Mouse (Mus musculus) embryonic facial prominence, embryonic 12.5 days (tissue): ENCODE measurements around the gene Slc44a1. TPM values are rescaled to one million over a fixed set of nuclear protein-coding genes. Genes with fewer than 3 reads are reported as not detected.

Experiments
- ATAC-seq: fragments of 200-750 bp; cut with Nextera tagmentation; 2 replicates; pipeline ENCODE4 v1.8.0; 2017; ENCODE audit not compliant: insufficient number of reproducible peaks, insufficient read depth, low FRiP score, low TSS enrichment
- H3K27ac ChIP-seq: fragments of 300-500 bp; sonication (generic); 2 replicates; pipeline ENCODE4 v1.5.1; 2016; ENCODE audit warnings: mild to moderate bottlenecking
- H3K27me3 ChIP-seq: fragments of 300-500 bp; sonication (generic); 2 replicates; pipeline ENCODE4 v1.6.1; 2016; ENCODE audit warnings: mild to moderate bottlenecking, moderate library complexity
- H3K36me3 ChIP-seq: fragments of 300-500 bp; sonication (generic); 2 replicates; pipeline ENCODE4 v1.6.1; 2016; ENCODE audit warnings: mild to moderate bottlenecking
- H3K4me1 ChIP-seq: fragments of 300-500 bp; sonication (generic); 2 replicates; pipeline ENCODE4 v1.6.1; 2016
- H3K4me2 ChIP-seq: fragments of 300-500 bp; sonication (generic); replicated peaks from 2 replicates; pipeline ENCODE4 v1.6.1; 2016; ENCODE audit warnings: mild to moderate bottlenecking, moderate library complexity
- H3K4me3 ChIP-seq: fragments of 300-500 bp; sonication (generic); 2 replicates; pipeline ENCODE4 v1.5.1; 2016; ENCODE audit warnings: mild to moderate bottlenecking
- H3K9ac ChIP-seq: fragments of 300-500 bp; sonication (generic); 2 replicates; pipeline ENCODE4 v1.6.1; 2016; ENCODE audit warnings: mild to moderate bottlenecking, moderate library complexity
- H3K9me3 ChIP-seq: fragments of 300-500 bp; sonication (generic); 2 replicates; pipeline ENCODE4 v1.6.1; 2016; ENCODE audit warnings: mild to moderate bottlenecking, moderate library complexity
- WGBS: fragments of 180-500 bp; shearing (Covaris S2); methylation state at CpG from one replicate; pipeline ENCODE4 v1.1.7; 2016; 5-methylcytosine and 5-hydroxymethylcytosine counted together
- polyA plus RNA-seq: library from polyadenylated mRNA; unstranded; fragments of >200 nt; fragmentation: Nextera tagmentation; extraction: Ambion mirVana; gene quantifications from 2 replicates; pipeline ENCODE4 v1.2.1, GENCODE M21; 2016

Slc44a1 gene
- polyA plus RNA-seq, 1 experiment from 2014 or later, result 37.0 TPM

GRCm38 (mm10) chr4:53543421-53543820 lies 103.2 kb downstream of the Slc44a1 start:
- whole genome bisulfite sequencing, result 89% methylated on average over 8 of the region's 8 CpGs
- Histone ChIP-seq H3K4me3 (no peak overlapping the region), H3K27me3 (no peaks in the 10 kb centered on the region), H3K27ac (no peak overlapping the region), H3K36me3 (peaks cover 19% of the 10 kb centered on the region; the same call in 1 of the 2 replicates), H3K4me2 (no peak overlapping the region), H3K9me3 (no peaks in the 10 kb centered on the region), H3K4me1 (no peaks in the 10 kb centered on the region), H3K9ac (no peak overlapping the region)
- no peak for ATAC-seq

GRCm38 (mm10) chr4:53544889-53545288 lies 104.7 kb downstream of the Slc44a1 start:
- Histone ChIP-seq H3K9ac (no peak overlapping the region), H3K4me1 (no peaks in the 10 kb centered on the region), H3K4me3 (no peak overlapping the region), H3K27ac (no peak overlapping the region), H3K27me3 (no peaks in the 10 kb centered on the region), H3K36me3 (peaks cover 19% of the 10 kb centered on the region; the same call in 1 of the 2 replicates), H3K4me2 (no peak overlapping the region), H3K9me3 (no peaks in the 10 kb centered on the region)
- WGBS, result 89% methylated on average over 1 of the region's 1 CpGs
- ATAC-seq, result no peak

DNA sequence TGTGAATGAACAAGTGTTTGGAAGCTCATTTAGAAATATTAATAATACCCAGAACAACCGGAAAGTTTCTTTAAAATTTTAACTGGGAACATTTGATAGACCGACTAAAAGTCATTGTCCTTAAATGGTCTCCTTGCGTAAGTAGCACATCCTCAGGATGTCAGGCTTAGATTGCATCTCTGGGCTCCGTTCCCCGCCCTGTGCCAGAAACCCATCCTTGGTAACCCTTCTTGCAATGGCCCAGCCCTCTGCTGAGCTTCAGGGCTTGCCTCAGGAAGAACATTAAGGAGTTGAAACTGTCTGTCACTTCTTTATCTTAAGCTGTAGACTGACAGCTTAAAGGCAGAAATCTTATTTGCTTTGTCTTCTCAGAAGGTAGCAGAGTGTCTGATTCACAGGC lies 107.2 kb downstream of the Slc44a1 start:
- Histone ChIP-seq H3K27ac (no peak overlapping the region), H3K4me3 (no peak overlapping the region), H3K27me3 (no peaks in the 10 kb centered on the region), H3K9ac (no peak overlapping the region), H3K9me3 (no peaks in the 10 kb centered on the region), H3K36me3 (peaks cover 13% of the 10 kb centered on the region; the same call in 1 of the 2 replicates), H3K4me1 (no peaks in the 10 kb centered on the region), H3K4me2 (no peak overlapping the region)
- ATAC-seq, result no peak
- WGBS, result 94% methylated on average over 5 of the region's 5 CpGs

GRCm38 (mm10) chr4:53549375-53549774 lies 109.2 kb downstream of the Slc44a1 start:
- no peak overlapping the region for H3K4me2 ChIP-seq
- H3K36me3 ChIP-seq, result peaks cover 11% of the 10 kb centered on the region; the same call in 1 of the 2 replicates
- no peak overlapping the region for H3K4me3 ChIP-seq
- no peaks in the 10 kb centered on the region for H3K9me3 ChIP-seq
- 82% methylated on average over 4 of the region's 4 CpGs for WGBS
- no peak overlapping the region for H3K9ac ChIP-seq
- no peak for ATAC-seq
- H3K27ac ChIP-seq, result no peak overlapping the region
- H3K4me1 ChIP-seq, result peaks cover 4% of the 10 kb centered on the region; the same call in 1 of the 2 replicates
- H3K27me3 ChIP-seq, result no peaks in the 10 kb centered on the region

DNA sequence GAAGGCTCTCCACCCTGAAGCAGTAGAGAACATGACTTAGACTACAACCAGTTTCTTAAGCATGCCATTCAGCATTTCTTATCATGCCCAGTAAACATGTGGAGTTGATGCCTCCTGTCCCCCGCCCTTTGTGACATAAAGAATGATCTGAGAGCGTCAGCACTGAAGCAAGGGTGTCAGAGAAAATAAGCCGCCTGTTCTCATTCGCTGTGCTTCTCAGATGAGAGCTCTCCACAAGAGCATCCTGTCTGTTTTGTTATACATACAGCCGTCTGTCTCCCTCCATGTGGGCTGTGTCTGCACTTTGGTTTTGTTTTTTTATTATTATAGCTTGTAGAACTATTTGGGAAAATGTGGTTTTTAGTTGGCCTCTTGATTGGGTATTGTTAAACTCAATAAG lies 124.4 kb downstream of the Slc44a1 start:
- no peak overlapping the region for H3K27ac ChIP-seq
- no peaks in the 10 kb centered on the region for H3K9me3 ChIP-seq
- H3K36me3 ChIP-seq, result peaks cover 14% of the 10 kb centered on the region; the same call in 1 of the 2 replicates
- no peak for ATAC-seq
- H3K4me3 ChIP-seq, result no peak overlapping the region
- H3K4me1 ChIP-seq, result no peaks in the 10 kb centered on the region
- no peak overlapping the region for H3K9ac ChIP-seq
- no peaks in the 10 kb centered on the region for H3K27me3 ChIP-seq
- 76% methylated on average over 5 of the region's 5 CpGs for WGBS
- no peak overlapping the region for H3K4me2 ChIP-seq

- Histone ChIP-seq H3K4me2 (no peak overlapping the region), H3K9ac (no peak overlapping the region), H3K36me3 (peaks cover 5% of the 10 kb centered on the region; the same call in 1 of the 2 replicates), H3K4me1 (no peaks in the 10 kb centered on the region), H3K27me3 (no peaks in the 10 kb centered on the region), H3K4me3 (no peak overlapping the region), H3K27ac (no peak overlapping the region), H3K9me3 (no peaks in the 10 kb centered on the region)
- no peak for ATAC-seq
- 94% methylated on average over 1 of the region's 1 CpGs for WGBS
These were observed 126.9 kb downstream of the Slc44a1 start for GRCm38 (mm10) chr4:53567065-53567464.

- WGBS, result 77% methylated on average over 2 of the region's 2 CpGs
These were observed 135.3 kb downstream of the Slc44a1 start for GRCm38 (mm10) chr4:53575558-53575957.

DNA sequence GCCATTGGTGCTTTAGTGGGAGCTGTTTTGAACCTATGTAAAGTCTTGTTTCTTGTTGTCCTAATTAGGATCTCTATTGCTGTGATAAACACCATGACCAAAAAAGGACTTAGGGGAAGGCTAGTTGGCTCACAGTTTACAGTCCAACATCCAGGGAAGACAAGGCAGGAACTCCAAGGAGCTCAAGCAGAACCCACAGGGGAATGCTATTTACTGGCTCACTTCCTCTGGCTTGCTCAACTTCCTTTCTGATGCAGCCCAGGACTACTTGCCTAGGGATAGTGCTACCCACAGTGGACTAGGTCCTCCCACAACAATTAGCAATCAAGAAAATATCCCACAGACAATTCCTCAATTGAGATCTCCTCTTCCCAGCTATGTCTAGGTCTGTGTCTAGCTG lies 147.5 kb downstream of the Slc44a1 start:
- H3K9me3 ChIP-seq, result no peaks in the 10 kb centered on the region
- H3K36me3 ChIP-seq, result no peaks in the 10 kb centered on the region
- no peaks in the 10 kb centered on the region for H3K27me3 ChIP-seq
- ATAC-seq, result no peak
- H3K27ac ChIP-seq, result no peak overlapping the region
- H3K9ac ChIP-seq, result no peak overlapping the region
- no peak overlapping the region for H3K4me2 ChIP-seq
- H3K4me3 ChIP-seq, result no peak overlapping the region
- peaks cover 7% of the 10 kb centered on the region; the same call in 1 of the 2 replicates for H3K4me1 ChIP-seq

More at GRCm38 (mm10) chr4:53575558-53575957, 135.3 kb downstream of the Slc44a1 start:
- H3K27me3 ChIP-seq, result no peaks in the 10 kb centered on the region
- no peaks in the 10 kb centered on the region for H3K9me3 ChIP-seq
- no peaks in the 10 kb centered on the region for H3K4me1 ChIP-seq
- no peaks in the 10 kb centered on the region for H3K36me3 ChIP-seq
- H3K9ac ChIP-seq, result no peak overlapping the region
- H3K4me3 ChIP-seq, result no peak overlapping the region
- H3K4me2 ChIP-seq, result no peak overlapping the region
- H3K27ac ChIP-seq, result no peak overlapping the region
- no peak for ATAC-seq

DNA sequence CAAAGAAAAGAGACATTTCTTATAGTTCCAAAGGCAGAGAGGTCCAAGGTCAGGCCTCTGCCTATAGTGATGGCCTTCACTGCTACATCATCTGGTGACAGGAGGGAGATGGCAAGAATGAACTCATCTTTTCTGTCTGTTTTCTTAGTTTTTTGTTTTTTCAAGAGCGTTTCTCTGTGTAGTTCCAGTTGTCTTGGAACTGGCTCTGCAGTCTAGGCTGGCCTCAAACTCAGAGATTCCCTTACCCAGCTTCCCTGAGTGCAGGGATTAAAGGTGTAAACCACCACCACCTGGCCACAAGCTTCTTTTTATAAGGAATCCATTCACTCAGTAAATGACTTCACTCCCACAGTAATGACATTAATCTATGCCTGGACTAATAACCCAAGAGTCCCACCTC lies 148.7 kb downstream of the Slc44a1 start:
- no peak overlapping the region for H3K9ac ChIP-seq
- H3K27me3 ChIP-seq, result no peaks in the 10 kb centered on the region
- ATAC-seq, result no peak
- no peaks in the 10 kb centered on the region for H3K9me3 ChIP-seq
- no peak overlapping the region for H3K27ac ChIP-seq
- no peak overlapping the region for H3K4me3 ChIP-seq
- WGBS, result 81% methylated on average over 1 of the region's 1 CpGs
- no peak overlapping the region for H3K4me2 ChIP-seq
- no peaks in the 10 kb centered on the region for H3K36me3 ChIP-seq
- peaks cover 8% of the 10 kb centered on the region; the same call in 1 of the 2 replicates for H3K4me1 ChIP-seq

DNA sequence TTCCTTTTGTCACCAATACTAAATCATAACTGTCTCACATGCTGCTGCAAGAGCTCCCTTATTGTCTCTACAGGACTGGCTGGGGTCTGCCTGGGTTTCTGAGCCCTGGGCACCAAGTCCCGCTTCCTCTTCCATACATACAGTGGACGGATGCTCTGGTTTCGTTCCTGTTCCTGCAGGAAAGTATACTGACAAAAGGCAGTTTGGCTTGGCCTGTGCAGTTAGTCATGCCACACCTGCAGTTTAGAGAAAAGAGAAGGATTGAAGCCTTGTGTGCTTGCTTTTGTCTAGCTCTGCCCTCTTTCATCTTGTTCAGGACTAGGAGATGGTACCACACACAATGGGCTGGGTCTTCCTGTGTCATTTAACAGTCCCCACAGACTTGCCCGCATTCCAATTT lies 149.3 kb downstream of the Slc44a1 start:
- H3K36me3 ChIP-seq, result no peaks in the 10 kb centered on the region
- no peak overlapping the region for H3K27ac ChIP-seq
- no peak for ATAC-seq
- no peaks in the 10 kb centered on the region for H3K27me3 ChIP-seq
- peaks cover 8% of the 10 kb centered on the region; the same call in 1 of the 2 replicates for H3K4me1 ChIP-seq
- WGBS, result 83% methylated on average over 4 of the region's 4 CpGs
- H3K9ac ChIP-seq, result no peak overlapping the region
- no peak overlapping the region for H3K4me2 ChIP-seq
- no peak overlapping the region for H3K4me3 ChIP-seq
- H3K9me3 ChIP-seq, result no peaks in the 10 kb centered on the region

- H3K9ac ChIP-seq, result no peak overlapping the region
- whole genome bisulfite sequencing, result 73% methylated on average over 4 of the region's 4 CpGs
- peaks cover 8% of the 10 kb centered on the region; the same call in 1 of the 2 replicates for H3K4me1 ChIP-seq
- H3K27me3 ChIP-seq, result no peaks in the 10 kb centered on the region
- no peak overlapping the region for H3K27ac ChIP-seq
- no peaks in the 10 kb centered on the region for H3K36me3 ChIP-seq
- ATAC-seq, result no peak
- H3K4me3 ChIP-seq, result no peak overlapping the region
- no peak overlapping the region for H3K4me2 ChIP-seq
- H3K9me3 ChIP-seq, result no peaks in the 10 kb centered on the region
These were observed 149.9 kb downstream of the Slc44a1 start for GRCm38 (mm10) chr4:53590163-53590562.

DNA sequence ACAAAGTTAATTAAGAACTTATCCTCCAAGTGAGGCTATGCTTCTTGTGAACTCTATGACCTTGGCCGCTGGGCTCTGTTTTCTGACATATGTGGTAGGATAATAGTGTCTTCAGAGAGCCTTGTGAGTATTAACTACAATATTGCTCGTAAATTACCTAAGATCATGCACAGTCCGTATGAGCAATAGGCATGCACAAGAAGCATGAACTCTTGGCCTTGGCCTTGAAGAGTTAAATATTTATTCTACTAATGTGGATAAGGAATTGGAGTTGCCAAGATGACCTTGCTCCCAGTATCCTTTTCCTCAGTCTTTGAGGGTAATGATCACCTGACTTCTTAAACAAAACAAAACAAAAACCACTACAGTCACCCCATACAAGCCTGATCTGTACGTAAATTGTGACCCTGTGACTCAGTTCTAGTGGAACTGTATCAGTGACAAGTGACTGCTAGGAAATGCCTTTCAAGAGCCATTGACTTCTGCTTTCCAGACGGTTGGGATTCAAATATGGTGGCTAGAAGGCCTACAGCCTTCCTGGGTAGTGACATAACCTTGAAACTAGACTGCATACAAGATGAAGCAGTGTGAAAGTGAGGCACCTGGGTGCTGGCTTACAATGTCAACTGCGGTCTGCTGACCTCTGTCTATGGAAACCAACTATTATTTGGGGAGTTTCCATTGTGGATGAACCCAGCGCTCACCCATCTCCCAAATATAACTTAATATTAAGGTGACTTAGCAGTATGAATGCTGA lies 150.7 kb downstream of the Slc44a1 start:
- WGBS, result 83% methylated on average over 7 of the region's 7 CpGs
- H3K27ac ChIP-seq, result no peak overlapping the region
- H3K36me3 ChIP-seq, result no peaks in the 10 kb centered on the region
- H3K4me2 ChIP-seq, result no peak overlapping the region
- no peaks in the 10 kb centered on the region for H3K27me3 ChIP-seq
- ATAC-seq, result no peak
- H3K9ac ChIP-seq, result no peak overlapping the region
- H3K4me1 ChIP-seq, result peaks cover 8% of the 10 kb centered on the region; the same call in 1 of the 2 replicates
- no peaks in the 10 kb centered on the region for H3K9me3 ChIP-seq
- H3K4me3 ChIP-seq, result no peak overlapping the region
